Mouse (Mus musculus) lung, adult 2 months (tissue): Measurements from ENCODE around the gene Cdkal1.

Experiments used
- CTCF ChIP-seq: fragments of 200-500 bp; IDR thresholded peaks from 2 replicates; pipeline ENCODE4 v1.5.1; 2011; ENCODE audit warnings: mild to moderate bottlenecking, low read length, control low read depth; ENCODE audit not compliant: insufficient read depth
- POLR2A ChIP-seq: fragments of 200-500 bp; IDR thresholded peaks from 2 replicates; pipeline ENCODE4 v1.6.1; 2011; ENCODE audit warnings: low read depth, mild to moderate bottlenecking, control low read depth, low read length, borderline replicate concordance; ENCODE audit errors: extremely low read depth

DNA sequence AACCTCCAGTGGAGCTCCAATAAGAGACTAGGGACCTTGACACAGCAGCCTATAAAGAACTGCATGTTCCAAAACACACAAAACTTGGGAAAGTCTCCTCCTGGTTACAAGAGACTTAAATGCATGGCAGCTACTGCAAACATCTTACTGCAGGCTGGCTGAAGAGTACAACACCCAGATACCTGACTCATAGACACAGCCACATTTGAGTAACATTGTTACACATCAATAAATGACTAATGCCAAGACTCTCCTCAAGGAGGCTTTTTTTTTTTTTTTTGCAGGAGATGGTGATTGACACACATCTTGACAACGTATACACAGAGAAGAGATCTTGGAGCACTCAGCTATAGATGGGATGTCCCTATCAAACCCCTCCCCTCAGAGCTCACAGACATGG lies 215.3 kb downstream of the Cdkal1 start:
- TF ChIP-seq CTCF (no peak), POLR2A (no peak)
